Comparison of ENCODE assay signal across 22 mouse cellular contexts in the genomic region with DNA sequence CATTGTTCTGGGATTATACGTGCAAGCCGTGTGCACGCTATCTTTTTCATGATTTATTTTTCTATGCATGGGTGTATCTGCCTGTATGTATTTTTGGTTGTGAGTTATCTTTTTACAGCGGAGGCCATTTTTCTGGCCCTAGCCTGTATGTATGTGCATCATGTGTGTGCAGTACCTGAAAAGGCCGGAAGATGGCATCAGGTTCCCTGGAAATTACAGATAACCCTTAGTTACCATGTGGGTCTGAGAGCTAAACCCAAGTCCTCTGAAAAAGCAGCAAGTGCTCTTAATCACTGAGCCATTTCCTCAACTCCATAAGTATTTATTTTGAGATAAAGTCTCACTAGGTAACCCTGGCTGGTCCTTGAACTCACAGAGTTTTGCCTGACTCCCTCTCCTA. TPM values are rescaled to one million over a fixed set of nuclear protein-coding genes. Genes with fewer than 3 reads are reported as not detected.
"Had no signal": no experiment of that assay in that cellular context is flagged by ENCODE, and none has a peak within 500 bp of the region (broad histone marks: within the 10 kb centered on the region; RNA-seq: fewer than 3 reads in every experiment).

No protein-coding gene starts in this region.

- ATAC-seq: midbrain, embryonic 13.5 days; midbrain, embryonic 16.5 days had no signal

- H3K4me3 ChIP-seq: kidney, embryonic 15.5 days; liver, embryonic 13.5 days; midbrain, embryonic 10.5 days; midbrain, embryonic 13.5 days; myocyte had no signal

- H3K27ac ChIP-seq: kidney, embryonic 15.5 days; liver, embryonic 13.5 days; midbrain, embryonic 10.5 days; midbrain, embryonic 13.5 days had no signal

- H3K9ac ChIP-seq: kidney, embryonic 15.5 days; liver, embryonic 13.5 days; midbrain, embryonic 13.5 days had no signal

- H3K4me2 ChIP-seq: kidney, embryonic 15.5 days; liver, embryonic 13.5 days; midbrain, embryonic 13.5 days had no signal

- H3K9me3 ChIP-seq: kidney, embryonic 15.5 days; liver, embryonic 13.5 days; midbrain, embryonic 10.5 days; midbrain, embryonic 13.5 days had no signal

- DNase-seq: kidney, adult 11 months; kidney, adult 8-10 months; kidney, postnatal 10 days; kidney, postnatal 36 days; liver, embryonic 13.5 days; lung, adult 2 months; thymus, postnatal 25 days had no signal

- H3K36me3 ChIP-seq: kidney, embryonic 15.5 days; liver, embryonic 13.5 days; midbrain, embryonic 10.5 days; midbrain, embryonic 13.5 days had no signal

- H3K27me3 ChIP-seq: kidney, embryonic 15.5 days; midbrain, embryonic 13.5 days had no signal

- H3K4me1 ChIP-seq: midbrain, embryonic 13.5 days had no signal

RNA-seq across cellular contexts. Expression of gene Rln3, which starts 8.4 kb away (rescaled TPM):
- total RNA-seq: layer of hippocampus, postnatal 25 days; left cerebral cortex, adult 18-20 months; left cerebral cortex, postnatal 36 days; liver, adult 2 months; monocyte, adult 5-6 weeks had no signal
- polyA plus RNA-seq: kidney, embryonic 15.5 days; limb, embryonic 11.5 days; limb, embryonic 14.5 days; liver, adult 2 months; liver, embryonic 13.5 days; liver, embryonic 16.5 days; midbrain, embryonic 13.5 days; myocyte; neural tube, embryonic 11.5 days; stomach, embryonic 14.5 days had no signal

RNA-seq across cellular contexts. Expression of gene Gm10643, which starts 11.7 kb away (rescaled TPM):
- polyA plus RNA-seq: liver, adult 2 months had no signal

RNA-seq across cellular contexts. Expression of gene Palm3, which starts 32.0 kb away (rescaled TPM):
- total RNA-seq: liver, adult 2 months had no signal
- polyA plus RNA-seq: liver, adult 2 months had no signal
